Mouse (Mus musculus) c-Kit-positive CD71-positive TER-119-positive erythroid progenitor cells, embryonic 14.5 days (primary cell): ENCODE measurements around the gene Trim58.

Experiments
- DNase-seq: peaks from one replicate; pipeline ENCODE4 v3.0.0-alpha.2; 2013; ENCODE audit warnings: low spot score

The Trim58 gene

GRCm38 (mm10) chr11:58640272-58640867, at the start of gene Trim58:
Gene Trim58 (plus strand): TSS chr11:58640465.
- peak; percentile 66 for DNase-seq

GRCm38 (mm10) chr11:58594814-58595213, 45.5 kb upstream of the Trim58 start, which contains the start of gene Olfr324:
Gene Olfr324 (plus strand): TSS chr11:58595114.
- no peak for DNase-seq

- DNase-seq = peak; percentile 40
Observed at GRCm38 (mm10) chr11:58597837-58598236, 42.4 kb upstream of the Trim58 start.

- DNase-seq = no peak
Observed at GRCm38 (mm10) chr11:58602062-58602461, 38.2 kb upstream of the Trim58 start.

- DNase-seq = peak; percentile 10
Observed at GRCm38 (mm10) chr11:58602800-58603560, 37.3 kb upstream of the Trim58 start.

- DNase-seq = no peak
Observed at GRCm38 (mm10) chr11:58604688-58605087, 35.6 kb upstream of the Trim58 start.

- no peak for DNase-seq
Observed at GRCm38 (mm10) chr11:58605228-58605627, 35.0 kb upstream of the Trim58 start.

- DNase-seq = no peak
Observed at GRCm38 (mm10) chr11:58606177-58606919, 33.9 kb upstream of the Trim58 start.

GRCm38 (mm10) chr11:58607030-58607429, 33.2 kb upstream of the Trim58 start:
- DNase-seq = no peak

GRCm38 (mm10) chr11:58613359-58613758, 26.9 kb upstream of the Trim58 start:
- DNase-seq = no peak

GRCm38 (mm10) chr11:58614526-58614925, 25.7 kb upstream of the Trim58 start:
- DNase-seq = no peak

GRCm38 (mm10) chr11:58615975-58616374, 24.3 kb upstream of the Trim58 start, which contains the start of gene 2210407C18Rik:
Gene 2210407C18Rik (minus strand): TSS chr11:58616075.
- DNase-seq = no peak

GRCm38 (mm10) chr11:58618369-58618768, 21.9 kb upstream of the Trim58 start:
- DNase-seq = no peak

- DNase-seq = no peak
Observed at GRCm38 (mm10) chr11:58618793-58619192, 21.5 kb upstream of the Trim58 start.

GRCm38 (mm10) chr11:58626146-58626545, 14.1 kb upstream of the Trim58 start:
- DNase-seq = no peak

- DNase-seq = no peak
Observed at GRCm38 (mm10) chr11:58630401-58630800, 9.9 kb upstream of the Trim58 start, which contains the start of gene Olfr323. Gene Olfr323 (minus strand): TSS chr11:58630501.

- DNase-seq = no peak
Observed at GRCm38 (mm10) chr11:58634878-58635277, 5.4 kb upstream of the Trim58 start.

GRCm38 (mm10) chr11:58636376-58636977, 3.8 kb upstream of the Trim58 start:
- DNase-seq = peak; percentile 74

GRCm38 (mm10) chr11:58638176-58638701, 2.0 kb upstream of the Trim58 start:
- DNase-seq = no peak

- DNase-seq = peak; percentile 81
Observed at GRCm38 (mm10) chr11:58641057-58641456, 792 bp downstream of the Trim58 start.

GRCm38 (mm10) chr11:58641638-58642358, 1.5 kb downstream of the Trim58 start:
- DNase-seq = peak; percentile 95
